Mouse (Mus musculus): Measurements from ENCODE around the gene Arhgef25.

DNA sequence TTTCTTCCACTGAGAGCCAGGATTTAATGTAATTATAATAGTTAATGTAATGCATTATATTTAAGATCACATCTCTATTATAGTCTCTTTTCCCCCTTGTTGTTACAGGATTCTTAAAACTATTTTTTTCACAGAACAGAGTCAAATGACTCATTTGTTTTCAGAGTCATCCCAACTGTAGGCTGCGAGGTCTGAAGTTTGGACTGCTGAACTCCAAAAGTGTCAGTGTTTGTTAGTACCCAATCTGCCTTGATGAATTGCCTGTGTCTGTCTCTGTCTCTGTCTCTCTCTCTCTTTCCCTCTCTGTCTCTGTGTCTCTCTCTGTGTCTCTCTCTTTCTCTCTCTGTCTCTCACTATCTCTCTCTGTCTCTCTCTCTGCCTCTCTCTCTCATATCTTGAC is 33.4 kb downstream of the Arhgef25 start:
- no peak for TF ChIP-seq CTCF (IDR thresholded peaks at IDR 0.05; ENCODE audit: extremely low read depth, insufficient read length, insufficient replicate concordance, low read depth, low read length)
- TF ChIP-seq POLR2A (IDR thresholded peaks at IDR 0.05; ENCODE audit: low read depth, low read length): no peak

Measured in small intestine, adult 2 months (tissue).